Mouse (Mus musculus) liver, postnatal 0 days (tissue): ENCODE results near the gene Gm49353.

Experiments used
- CTCF ChIP-seq: sonication (generic); IDR thresholded peaks from 2 replicates; pipeline ENCODE4 v1.5.1; 2016; ENCODE audit warnings: antibody characterized with exemption, low read depth
- EP300 ChIP-seq: IDR thresholded peaks from 2 replicates; pipeline ENCODE4 v1.6.1; 2016; ENCODE audit warnings: antibody characterized with exemption, low read depth, mild to moderate bottlenecking

DNA sequence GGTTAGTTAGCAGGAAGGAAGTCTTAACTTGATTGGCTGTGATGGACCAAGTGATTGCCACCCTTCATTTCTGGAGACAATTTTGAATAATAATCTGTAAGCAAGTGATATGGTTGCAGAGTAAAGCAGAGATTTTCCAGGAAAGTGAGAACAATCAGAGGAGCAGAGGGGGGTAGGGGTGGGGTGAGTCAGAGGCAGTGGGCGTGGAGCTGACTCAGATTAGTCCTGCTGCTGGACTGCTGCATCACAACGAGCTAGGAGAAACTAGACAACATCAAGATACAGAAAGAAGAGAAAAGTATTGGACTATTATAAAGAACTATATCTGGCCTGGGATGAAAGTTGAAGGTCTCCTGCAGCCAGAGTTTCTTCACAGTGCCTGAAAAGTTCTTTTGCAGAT is 20.8 kb upstream of the Gm49353 start:
- TF ChIP-seq CTCF (no peak), EP300 (no peak)
